Mouse (Mus musculus) urinary bladder, postnatal 10 days (tissue): ENCODE measurements around the gene C130026I21Rik.
A peak's percentile ranks its signal among the peaks of the same experiment; 100 is the strongest.
"Not testable (repeated sequence)": the region's sequence is repeated elsewhere in the genome, so short reads cannot be mapped to it uniquely, and the experiment has no call there.

Source experiments
- DNase-seq: peaks from one replicate; pipeline ENCODE4 v3.0.0; 2022; ENCODE audit warnings: low spot score

Gene C130026I21Rik

GRCm38 (mm10) chr1:85121841-85122240, 148.5 kb downstream of the C130026I21Rik start:
- not testable (repeated sequence) for DNase-seq

GRCm38 (mm10) chr1:85118341-85118740, 152.0 kb downstream of the C130026I21Rik start:
- DNase-seq = not testable (repeated sequence)

- DNase-seq = not testable (repeated sequence)
These were observed 152.8 kb downstream of the C130026I21Rik start for GRCm38 (mm10) chr1:85117537-85117936.

- DNase-seq = not testable (repeated sequence)
These were observed 155.5 kb downstream of the C130026I21Rik start for GRCm38 (mm10) chr1:85114666-85115402.

GRCm38 (mm10) chr1:85114078-85114477, 156.3 kb downstream of the C130026I21Rik start:
- not testable (repeated sequence) for DNase-seq

- not testable (repeated sequence) for DNase-seq
These were observed 157.5 kb downstream of the C130026I21Rik start for GRCm38 (mm10) chr1:85112889-85113288.

- DNase-seq = not testable (repeated sequence)
These were observed 158.1 kb downstream of the C130026I21Rik start for GRCm38 (mm10) chr1:85112266-85112665.

- DNase-seq = peak; percentile 51
These were observed 158.8 kb downstream of the C130026I21Rik start for GRCm38 (mm10) chr1:85111572-85111971.

GRCm38 (mm10) chr1:85110876-85111275, 159.5 kb downstream of the C130026I21Rik start:
- DNase-seq = not testable (repeated sequence)

- not testable (repeated sequence) for DNase-seq
These were observed 160.6 kb downstream of the C130026I21Rik start, which contains the start of gene A530032D15Rik for GRCm38 (mm10) chr1:85109753-85110152. Gene A530032D15Rik (minus strand): TSS chr1:85109853.

- not testable (repeated sequence) for DNase-seq
These were observed 164.4 kb downstream of the C130026I21Rik start for GRCm38 (mm10) chr1:85106013-85106412.

- not testable (repeated sequence) for DNase-seq
These were observed 165.0 kb downstream of the C130026I21Rik start for GRCm38 (mm10) chr1:85105336-85105735.

GRCm38 (mm10) chr1:85101754-85102153, 168.6 kb downstream of the C130026I21Rik start:
- not testable (repeated sequence) for DNase-seq

- DNase-seq = not testable (repeated sequence)
These were observed 170.5 kb downstream of the C130026I21Rik start, which contains the start of gene Gm10553 for GRCm38 (mm10) chr1:85099864-85100263. Gene Gm10553 (plus strand): TSS chr1:85100164.

GRCm38 (mm10) chr1:85099081-85099480, 171.3 kb downstream of the C130026I21Rik start:
- DNase-seq = not testable (repeated sequence)

- not testable (repeated sequence) for DNase-seq
These were observed 177.3 kb downstream of the C130026I21Rik start for GRCm38 (mm10) chr1:85093011-85093572.

- DNase-seq = not testable (repeated sequence)
These were observed 178.2 kb downstream of the C130026I21Rik start for GRCm38 (mm10) chr1:85092169-85092568.

- not testable (repeated sequence) for DNase-seq
These were observed 184.2 kb downstream of the C130026I21Rik start for GRCm38 (mm10) chr1:85086211-85086610.

GRCm38 (mm10) chr1:85084803-85085202, 185.6 kb downstream of the C130026I21Rik start:
- not testable (repeated sequence) for DNase-seq

- not testable (repeated sequence) for DNase-seq
These were observed 197.3 kb downstream of the C130026I21Rik start for GRCm38 (mm10) chr1:85073099-85073498.

GRCm38 (mm10) chr1:85071690-85072089, 198.7 kb downstream of the C130026I21Rik start:
- not testable (repeated sequence) for DNase-seq

GRCm38 (mm10) chr1:85035801-85036200, 234.6 kb downstream of the C130026I21Rik start:
- not testable (repeated sequence) for DNase-seq

- DNase-seq = not testable (repeated sequence)
These were observed 236.0 kb downstream of the C130026I21Rik start for GRCm38 (mm10) chr1:85034394-85034793.
